Mouse (Mus musculus) myocyte (in vitro differentiated cells): ENCODE measurements around the gene Vmn1r3.

Experiments
- CEBPB ChIP-seq: IDR thresholded peaks from 2 replicates; pipeline ENCODE4 v1.6.1; 2011; ENCODE audit warnings: mild to moderate bottlenecking, moderate library complexity; ENCODE audit not compliant: poor library complexity, insufficient read depth, severe bottlenecking
- E2F4 ChIP-seq: IDR thresholded peaks from one replicate; pipeline ENCODE4 v1.6.1; 2011; ENCODE audit warnings: mild to moderate bottlenecking, control low read depth, moderate library complexity; ENCODE audit not compliant: insufficient read depth
- MYOD1 ChIP-seq, 3 experiments: IDR thresholded peaks; one replicate each; pipeline ENCODE4 v1.6.1; 2011; ENCODE audit warnings: control low read depth in 2 of 3, low read depth in 2 of 3, mild to moderate bottlenecking in 2 of 3, moderate library complexity in 1 of 3; ENCODE audit not compliant: insufficient read length in 2 of 3, control insufficient read depth in 1 of 3
- MYOG ChIP-seq, 3 experiments: IDR thresholded peaks; one replicate each; pipeline ENCODE4 v1.6.1; 2011; ENCODE audit warnings: control low read depth in 2 of 3, low read depth in 2 of 3, mild to moderate bottlenecking in 2 of 3; ENCODE audit not compliant: insufficient read length in 2 of 3, control insufficient read depth in 1 of 3, insufficient read depth in 1 of 3
- POLR2A ChIP-seq: IDR thresholded peaks from one replicate; pipeline ENCODE4 v1.6.1; 2011; ENCODE audit warnings: low read depth, mild to moderate bottlenecking, control low read depth, moderate library complexity; ENCODE audit not compliant: insufficient read length
- POLR2AphosphoS2 ChIP-seq: IDR thresholded peaks from one replicate; pipeline ENCODE4 v1.6.1; 2011; ENCODE audit warnings: low read depth, control low read depth; ENCODE audit not compliant: insufficient read length
- REST ChIP-seq: IDR thresholded peaks from one replicate; pipeline ENCODE4 v1.6.1; 2011; ENCODE audit warnings: mild to moderate bottlenecking, control low read depth, moderate library complexity; ENCODE audit not compliant: insufficient read depth, insufficient read length
- SRF ChIP-seq: IDR thresholded peaks from one replicate; pipeline ENCODE4 v1.6.1; 2011; ENCODE audit warnings: low read depth; ENCODE audit not compliant: control insufficient read depth, insufficient read length
- TCF12 ChIP-seq: IDR thresholded peaks from one replicate; pipeline ENCODE4 v1.6.1; 2011; ENCODE audit warnings: mild to moderate bottlenecking, control low read depth; ENCODE audit not compliant: poor library complexity, insufficient read depth, severe bottlenecking
- USF1 ChIP-seq: IDR thresholded peaks from one replicate; pipeline ENCODE4 v1.6.1; 2011; ENCODE audit warnings: low read depth, mild to moderate bottlenecking, control low read depth, moderate library complexity

GRCm38 (mm10) chr4:3228476-3228875, 43.3 kb upstream of the Vmn1r3 start:
- TF ChIP-seq MYOD1 (IDR thresholded peaks at IDR 0.05; ENCODE audit: control insufficient read depth in 1 of 3, insufficient read length in 2 of 3, low read depth in 2 of 3) (no peak), MYOG (IDR thresholded peaks at IDR 0.05; ENCODE audit: control insufficient read depth in 1 of 3, insufficient read depth in 1 of 3, insufficient read length in 2 of 3, low read depth in 2 of 3) (no peak), POLR2AphosphoS2 (no peak), POLR2A (no peak), REST (no peak), USF1 (no peak), SRF (no peak), E2F4 (no peak), CEBPB (no peak), TCF12 (no peak)
